ENCODE assay signal across 20 mouse cellular contexts in genomic region chr3:141216999-141217398, GRCm38 (mm10). TPM values are rescaled to one million over a fixed set of nuclear protein-coding genes. Genes with fewer than 3 reads are reported as not detected.
DNase-seq lines count a peak whose midpoint lies in the region; ATAC-seq and TF ChIP-seq lines count a peak whose summit lies in the region.
"Had no signal": no experiment of that assay in that cellular context is flagged by ENCODE, and none has a peak within 500 bp of the region (broad histone marks: within the 10 kb centered on the region; RNA-seq: fewer than 3 reads in every experiment).

No protein-coding gene starts in this region.

- H3K27me3 ChIP-seq in forebrain, postnatal 0 days (ENCODE audit: insufficient read depth, low read length): no peaks in the 10 kb centered on the region
- no peaks in the 10 kb centered on the region for H3K27me3 ChIP-seq in forebrain, embryonic 16.5 days (replicated peaks; ENCODE audit: control insufficient read depth, insufficient read depth, low read length)
- H3K27me3 ChIP-seq in MEL (ENCODE audit: control insufficient read depth in 1 of 2, insufficient read depth in 2 of 2, low read length in 2 of 2): no peaks in the 10 kb centered on the region
- H3K27me3 ChIP-seq: heart, embryonic 15.5 days had no signal

- no peak overlapping the region for H3K9ac ChIP-seq in forebrain, postnatal 0 days
- no peak overlapping the region for H3K9ac ChIP-seq in forebrain, embryonic 16.5 days (replicated peaks; ENCODE audit: low read depth, low read length)
- no peak overlapping the region for H3K9ac ChIP-seq in MEL (ENCODE audit: control insufficient read depth, low read depth, low read length, poor library complexity, severe bottlenecking)
- H3K9ac ChIP-seq: heart, embryonic 15.5 days; liver, embryonic 14.5 days had no signal

- DNase-seq in forebrain, postnatal 0 days: peak; percentile 8
- DNase-seq in left cerebral cortex, postnatal 4 days: peak; percentile 8
- DNase-seq in left cerebral cortex, postnatal 10 days (ENCODE audit: extremely low spot score in 1 of 2, low spot score in 2 of 2): no peak
- peak; percentile 57 for DNase-seq in MEL (ENCODE audit: low read depth, low spot score)
- peak; percentile 25 for DNase-seq in forelimb bud, embryonic 11.5 days (ENCODE audit: low read depth, low spot score)
- DNase-seq in gastrocnemius, postnatal 14 days: no peak
- DNase-seq in frontal cortex, postnatal 10 days (ENCODE audit: low spot score in 2 of 2): no peak
- DNase-seq: adrenal gland, adult 8-10 months; gastrocnemius, postnatal 36 days; thymus, postnatal 4 days had no signal

- peak; percentile 37 for TF ChIP-seq RAD21 in MEL (IDR thresholded peaks at IDR 0.05; ENCODE audit: low read depth, low read length)

- no peaks in the 10 kb centered on the region for H3K36me3 ChIP-seq in forebrain, postnatal 0 days (ENCODE audit: insufficient read depth)
- H3K36me3 ChIP-seq in forebrain, embryonic 16.5 days (ENCODE audit: control insufficient read depth, insufficient read depth): no peaks in the 10 kb centered on the region
- peaks cover 0 to 8% of the 10 kb centered on the region in 2 experiments; a peak in 2 of 4 replicates for H3K36me3 ChIP-seq in MEL (ENCODE audit: control insufficient read depth in 1 of 2, insufficient read depth in 2 of 2, low read length in 2 of 2)
- H3K36me3 ChIP-seq: forebrain, embryonic 10.5 days; heart, embryonic 15.5 days had no signal

- H3K4me3 ChIP-seq in forebrain, postnatal 0 days (ENCODE audit: low read depth, low read length): no peak overlapping the region
- no peak overlapping the region for H3K4me3 ChIP-seq in forebrain, embryonic 16.5 days (replicated peaks; ENCODE audit: low read length)
- H3K4me3 ChIP-seq in MEL (ENCODE audit: control insufficient read depth in 1 of 2, insufficient read depth in 1 of 2, low read depth in 2 of 2, low read length in 2 of 2): no peak overlapping the region
- H3K4me3 ChIP-seq: forebrain, embryonic 10.5 days; heart, embryonic 15.5 days; myocyte had no signal

- no peak overlapping the region for H3K27ac ChIP-seq in forebrain, postnatal 0 days (ENCODE audit: low read depth, low read length)
- H3K27ac ChIP-seq in forebrain, embryonic 16.5 days (ENCODE audit: low read length): no peak overlapping the region
- H3K27ac ChIP-seq in MEL (ENCODE audit: control insufficient read depth, low read depth, low read length): no peak overlapping the region
- H3K27ac ChIP-seq: forebrain, embryonic 10.5 days; heart, embryonic 15.5 days; liver, embryonic 14.5 days had no signal

- H3K4me2 ChIP-seq in forebrain, postnatal 0 days (ENCODE audit: low read depth): no peak overlapping the region
- H3K4me2 ChIP-seq in forebrain, embryonic 16.5 days (ENCODE audit: low read length): no peak overlapping the region
- H3K4me2 ChIP-seq: heart, embryonic 15.5 days had no signal

- no peaks in the 10 kb centered on the region for H3K79me2 ChIP-seq in MEL (ENCODE audit: control insufficient read depth, insufficient read depth, low read length, poor library complexity)

- no peak for TF ChIP-seq EP300 in MEL (IDR thresholded peaks at IDR 0.05; ENCODE audit: low read depth in 1 of 2, low read length in 2 of 2)

- H3K4me1 ChIP-seq in forebrain, postnatal 0 days (ENCODE audit: insufficient read depth): no peaks in the 10 kb centered on the region
- H3K4me1 ChIP-seq in forebrain, embryonic 16.5 days (replicated peaks; ENCODE audit: control insufficient read depth, insufficient read depth, low read length): 0 out of 2 replicates have a peak, but pooled peaks cover 3% of the 10 kb centered on the region
- H3K4me1 ChIP-seq in MEL (ENCODE audit: control insufficient read depth in 1 of 2, insufficient read depth in 2 of 2, low read length in 2 of 2): peaks cover 0 to 2% of the 10 kb centered on the region in 2 experiments; a peak in 1 of 4 replicates
- H3K4me1 ChIP-seq: forebrain, embryonic 10.5 days had no signal

- intact Hi-C loops in left cerebral cortex, postnatal 4 days (cut with DNase I): no loop called here
- intact Hi-C loops in left cerebral cortex, postnatal 10 days (cut with DNase I): no loop called here
- intact Hi-C loops in gastrocnemius, postnatal 14 days (cut with DNase I; ENCODE audit: low total_unique reads): no loop called here

- 0 out of 2 replicates have a peak, but pooled peaks have one; percentile 3 for TF ChIP-seq CTCF in forebrain, postnatal 0 days (IDR thresholded peaks at IDR 0.05; ENCODE audit: low read depth)
- TF ChIP-seq CTCF in MEL (IDR thresholded peaks at IDR 0.05 in 2 of 3, conservative IDR thresholded peaks at IDR 0.05 in 1 of 3; ENCODE audit: control insufficient read depth in 1 of 3, insufficient read depth in 1 of 3, low read depth in 2 of 3, low read length in 3 of 3, poor library complexity in 1 of 3, severe bottlenecking in 1 of 3): peak in 2 of 3 experiments; percentile 14 to 52; a peak in 2 of 6 replicates

- H3K9me3 ChIP-seq in forebrain, postnatal 0 days (ENCODE audit: low read length): no peaks in the 10 kb centered on the region
- H3K9me3 ChIP-seq in forebrain, embryonic 16.5 days (ENCODE audit: control insufficient read depth, low read length): no peaks in the 10 kb centered on the region
- no peaks in the 10 kb centered on the region for H3K9me3 ChIP-seq in MEL (replicated peaks; ENCODE audit: insufficient read depth, low read length)
- H3K9me3 ChIP-seq: heart, embryonic 15.5 days had no signal

- ATAC-seq in forebrain, postnatal 0 days: no peak
- ATAC-seq in forebrain, embryonic 16.5 days: no peak
- ATAC-seq: inflammation-experienced regulatory T-cells, adult 6 months had no signal

- TF ChIP-seq POLR2A in MEL (IDR thresholded peaks at IDR 0.05; ENCODE audit: control insufficient read depth in 1 of 2, insufficient read depth in 1 of 2, low read depth in 1 of 2, low read length in 2 of 2, poor library complexity in 1 of 2): no peak

TF ChIP-seq in MEL, 35 proteins besides CTCF, POLR2A, EP300 and RAD21:
- no peak for TF ChIP-seq GABPA (IDR thresholded peaks at IDR 0.05; ENCODE audit: low read depth, low read length)
- TF ChIP-seq CHD2 (IDR thresholded peaks at IDR 0.05; ENCODE audit: low read length): no peak
- TF ChIP-seq ZC3H11A (IDR thresholded peaks at IDR 0.05; ENCODE audit: low read depth, low read length): peak; percentile 44; the same call in 1 of the 2 replicates
- TF ChIP-seq MAZ (IDR thresholded peaks at IDR 0.05; ENCODE audit: low read depth, low read length): no peak
- TF ChIP-seq NRF1 (IDR thresholded peaks at IDR 0.05; ENCODE audit: insufficient read depth, low read depth, low read length, poor library complexity, severe bottlenecking): no peak
- no peak for TF ChIP-seq E2F4 (IDR thresholded peaks at IDR 0.05; ENCODE audit: borderline replicate concordance, low read depth, low read length)
- TF ChIP-seq SMC3 (IDR thresholded peaks at IDR 0.05; ENCODE audit: low read depth, low read length): peak; percentile 45
TF ChIP-seq in MEL: peak in this region for 2.

RNA-seq across cellular contexts. Expression of gene Pdha2, which starts 4.8 kb away (rescaled TPM):
- total RNA-seq in forebrain, postnatal 0 days (2014; rRNA removed): not detected in 2 replicates
- not detected in 2 replicates for polyA plus RNA-seq in forebrain, postnatal 0 days (2015; fragmentation: Nextera tagmentation; extraction: Ambion mirVana)
- polyA plus RNA-seq in forebrain, embryonic 16.5 days (2015; fragmentation: Nextera tagmentation; extraction: Ambion mirVana): not detected in 2 replicates
- not detected for total RNA-seq in left cerebral cortex, postnatal 4 days (2021)
- not detected for total RNA-seq in left cerebral cortex, postnatal 10 days (2021)
- total RNA-seq in MEL (2012; rRNA removed): not detected in 2 replicates
- polyA plus RNA-seq in MEL (2012; ENCODE audit: insufficient read depth in 1 of 2, insufficient read length in 2 of 2, low read depth in 1 of 2, low replicate concordance in 2 of 2, missing spikeins in 1 of 2): not detected
- total RNA-seq in gastrocnemius, postnatal 14 days (2021): not detected
- total RNA-seq: adrenal gland, adult 8-10 months; gastrocnemius, postnatal 36 days; layer of hippocampus, adult 8-10 months had no signal
- polyA plus RNA-seq: cortical plate, adult 2 months; forebrain, embryonic 10.5 days; heart, embryonic 15.5 days; inflammation-experienced regulatory T-cells, adult 6 months; liver, embryonic 14.5 days; myocyte; small intestine, adult 2 months; stomach, embryonic 16.5 days had no signal

Comparison
In these comparisons a context has a peak if more than half of its experiments do, and no peak if none do; other contexts are left out.
1. DNase-seq: peak in forebrain, postnatal 0 days (single experiment), left cerebral cortex, postnatal 4 days (single experiment), MEL (single experiment) and forelimb bud, embryonic 11.5 days (single experiment); none in left cerebral cortex, postnatal 10 days (0 of 2), gastrocnemius, postnatal 14 days (single experiment) and frontal cortex, postnatal 10 days (0 of 2).